Mouse (Mus musculus): ENCODE results near the gene Zfp575.

The Zfp575 gene

DNA sequence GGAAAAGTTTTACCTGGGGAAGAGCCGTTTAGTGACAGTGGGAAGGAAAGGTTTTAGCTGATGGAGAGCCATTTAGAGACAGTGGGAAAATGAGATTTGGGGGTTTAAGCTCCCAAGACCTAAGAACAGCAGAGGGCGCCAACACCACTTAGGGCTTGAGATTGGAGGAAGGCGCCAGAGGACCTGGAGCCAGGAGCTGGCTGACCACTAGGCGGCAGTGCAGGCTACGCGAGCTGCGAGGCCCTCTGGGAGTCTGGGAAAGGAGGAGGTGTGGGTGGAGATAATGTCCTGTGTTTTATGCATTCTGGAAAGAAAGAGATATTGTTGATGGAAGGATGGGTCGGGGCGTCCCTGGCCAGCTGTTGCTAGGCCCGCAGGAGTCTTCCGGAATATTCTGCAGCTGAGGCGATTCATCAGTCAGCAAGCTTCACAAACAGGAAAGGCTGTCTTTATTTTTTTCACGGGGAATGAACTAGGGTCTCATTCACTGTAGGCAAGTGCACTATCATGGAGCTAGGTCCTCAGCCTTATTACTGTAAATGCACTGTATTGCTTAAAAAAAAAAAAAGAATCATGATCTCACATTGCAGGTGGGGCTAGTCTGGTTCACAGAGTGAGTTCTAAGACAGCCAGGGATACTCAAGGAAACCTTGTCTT lies 13.6 kb upstream of the Zfp575 start:
- DNase-seq (ENCODE audit: low spot score) = peak; percentile 93

DNA sequence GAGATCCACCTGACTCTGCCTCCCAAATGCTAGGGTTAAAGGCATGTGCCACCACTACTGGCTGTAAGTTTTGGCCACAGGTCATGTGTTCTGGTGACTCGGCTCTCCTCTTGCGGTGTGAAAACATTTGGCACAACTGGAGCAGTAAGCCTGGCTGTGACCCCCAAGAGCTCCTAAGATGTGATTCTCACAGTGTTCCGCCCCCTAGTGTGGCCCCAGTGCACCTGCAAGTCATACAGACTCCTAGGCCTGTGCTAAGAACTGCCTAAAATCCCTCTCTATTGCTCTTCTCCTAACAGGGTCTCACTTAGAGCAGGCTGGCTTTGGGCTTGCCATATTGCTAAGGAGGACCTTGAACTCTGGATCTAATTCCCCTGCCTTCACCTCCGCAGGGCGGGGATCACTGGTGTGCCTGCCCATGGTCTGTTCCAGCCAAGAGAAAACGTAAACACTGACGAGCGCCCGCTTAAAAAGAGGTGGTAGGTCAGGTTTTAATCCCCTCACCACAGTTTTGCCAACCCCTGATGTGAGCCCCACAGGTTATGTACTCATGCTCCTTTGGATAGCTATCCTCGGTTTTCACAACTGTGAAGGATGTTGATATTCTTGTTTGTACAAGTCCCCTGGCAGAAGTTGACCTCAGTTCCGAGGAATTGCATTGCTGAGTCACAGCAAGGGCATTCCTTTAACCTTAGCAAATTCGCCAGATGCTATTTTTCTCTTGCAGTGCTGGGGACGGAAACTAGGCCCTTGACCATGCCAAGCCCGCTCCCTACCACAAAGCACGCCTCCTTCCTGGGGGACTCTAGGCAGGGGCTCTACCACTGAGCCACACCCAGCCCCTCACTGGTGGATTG lies 12.0 kb upstream of the Zfp575 start:
- no peak for DNase-seq (ENCODE audit: low spot score)

DNA sequence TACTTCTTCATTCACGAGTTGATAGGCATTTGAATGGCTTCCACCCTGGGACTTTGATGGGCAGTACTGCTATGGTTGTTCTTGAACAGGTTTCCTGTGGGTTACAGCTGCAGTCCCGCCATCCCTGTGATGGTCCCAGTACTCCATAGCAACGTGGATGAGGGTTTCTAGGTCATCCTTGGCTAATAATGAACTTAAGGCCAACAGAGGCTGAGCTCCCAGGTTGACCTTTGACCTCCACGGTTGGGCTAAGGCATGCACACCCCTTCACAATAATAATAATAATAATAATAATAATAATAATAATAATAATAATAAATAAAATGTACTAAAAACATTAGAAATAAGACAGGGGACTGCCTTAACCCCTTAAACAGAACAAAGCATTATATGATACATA lies 10.7 kb upstream of the Zfp575 start:
- no peak for DNase-seq (ENCODE audit: low spot score)

DNA sequence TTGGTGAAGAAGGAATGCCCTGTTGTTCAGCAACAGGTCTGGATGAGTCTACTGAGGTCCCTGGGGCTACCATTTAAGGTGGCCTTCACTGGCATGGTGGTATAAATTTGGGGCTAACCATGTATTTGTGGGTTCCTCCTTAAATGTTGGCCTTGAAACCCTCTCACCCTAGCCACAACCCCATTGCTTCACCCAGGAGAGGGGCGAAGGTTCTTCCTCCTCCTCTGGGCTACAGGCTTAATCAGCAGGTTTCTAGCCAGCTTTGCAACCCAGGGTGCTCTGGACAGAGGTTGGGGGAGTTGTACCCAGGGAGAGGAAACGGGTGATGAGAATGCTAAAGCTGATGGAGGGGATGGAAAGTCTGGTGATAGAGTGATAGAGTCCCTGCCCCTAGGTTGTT lies 8.0 kb upstream of the Zfp575 start:
- DNase-seq (ENCODE audit: low spot score) = no peak

DNA sequence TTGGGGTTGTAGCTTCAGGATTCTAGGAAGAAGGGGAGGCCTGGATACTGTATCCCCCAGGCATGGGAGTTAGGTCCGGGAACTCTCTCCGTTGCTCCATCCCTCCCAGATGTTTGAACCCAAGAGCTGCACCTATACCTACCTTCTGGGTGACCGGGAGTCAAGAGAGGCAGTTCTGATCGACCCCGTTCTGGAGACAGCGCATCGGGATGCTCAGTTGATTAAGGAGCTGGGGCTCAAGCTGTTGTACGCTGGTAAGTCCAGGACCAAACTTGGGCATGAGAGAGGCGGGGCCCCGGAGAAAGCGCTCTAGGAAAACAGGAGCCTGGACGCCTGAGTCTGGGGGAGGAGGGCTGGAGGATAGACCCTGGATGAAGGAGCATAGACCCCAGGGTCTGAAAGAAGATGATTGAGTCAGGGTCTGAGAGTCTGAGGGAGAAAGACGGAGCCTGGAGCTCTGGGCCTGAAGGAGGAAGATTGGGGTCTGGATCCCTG lies 6.9 kb upstream of the Zfp575 start:
- no peak for DNase-seq (ENCODE audit: low spot score)

DNA sequence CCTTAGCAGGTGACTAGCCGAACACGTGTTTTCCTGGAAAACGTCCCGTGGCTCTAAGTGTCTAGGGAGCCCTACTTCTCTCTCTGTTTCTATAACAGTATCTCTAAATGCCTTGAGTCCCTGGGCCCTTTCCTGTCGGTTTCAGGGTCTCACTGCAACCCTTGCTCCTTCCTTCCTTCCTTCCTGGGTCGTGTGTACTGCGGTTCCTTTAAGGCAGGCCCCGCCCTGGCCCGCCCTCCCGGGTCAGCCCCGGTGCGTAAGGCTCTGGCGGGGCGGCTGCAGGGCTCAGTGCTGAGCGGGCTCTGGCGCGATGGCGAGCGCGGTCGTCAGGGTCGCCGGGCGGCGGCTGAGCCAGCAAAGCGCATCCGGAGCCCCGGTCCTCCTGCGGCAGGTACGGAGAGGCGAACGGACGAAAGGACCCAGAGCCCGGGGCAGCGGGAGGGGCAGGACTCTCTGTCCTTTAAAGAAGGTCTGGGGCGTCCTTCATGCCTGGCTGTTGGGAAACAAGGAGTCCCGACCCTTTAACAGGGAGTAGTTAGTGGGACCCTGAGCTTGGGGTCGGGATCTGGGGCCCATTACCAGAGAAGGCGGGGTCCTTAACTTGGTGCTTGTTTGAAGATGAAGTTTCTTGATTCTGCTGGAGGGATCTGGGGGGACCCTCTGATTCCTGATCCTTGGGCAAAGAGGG lies 6.3 kb upstream of the Zfp575 start:
- DNase-seq (ENCODE audit: low spot score) = peak; percentile 46

DNA sequence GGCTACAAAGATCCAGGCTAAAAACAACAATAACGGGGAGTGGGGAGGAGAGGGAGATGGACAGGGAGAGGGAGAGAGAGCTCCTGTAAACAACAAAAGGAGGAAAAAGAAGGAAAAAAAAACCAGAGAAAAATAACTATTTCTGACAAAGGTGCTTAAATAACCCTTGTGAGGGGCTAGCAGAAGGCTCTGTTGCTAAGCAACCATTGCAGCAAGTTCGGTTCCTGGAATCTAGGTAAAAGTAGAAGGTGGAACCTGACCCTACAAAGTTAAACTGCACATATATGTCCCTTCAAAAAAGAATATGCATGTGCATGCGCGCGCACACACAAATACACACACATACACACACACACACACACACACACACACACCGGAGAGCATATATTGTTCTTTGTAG lies 5.3 kb upstream of the Zfp575 start:
- no peak for DNase-seq (ENCODE audit: low spot score)

DNA sequence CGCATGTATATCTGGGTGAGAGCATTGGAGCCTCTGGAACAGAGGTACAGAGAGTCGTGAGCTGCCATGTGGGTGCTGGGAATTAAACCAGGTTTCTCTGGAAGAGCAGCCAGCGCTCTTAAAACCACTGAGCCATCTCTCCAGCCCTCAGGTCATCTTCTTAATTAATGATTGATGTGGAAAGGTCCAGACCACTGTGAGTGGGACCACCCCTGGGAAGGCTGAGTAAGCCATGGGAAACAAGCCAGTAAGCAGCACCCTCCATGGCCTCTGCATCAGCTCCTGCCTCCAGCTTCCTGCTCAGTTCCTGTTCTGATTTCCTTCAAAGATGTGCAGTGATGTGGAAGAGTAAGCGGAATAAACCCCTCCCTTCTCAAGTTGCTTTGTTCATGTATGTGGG lies 4.7 kb upstream of the Zfp575 start:
- no peak for DNase-seq (ENCODE audit: low spot score)

DNA sequence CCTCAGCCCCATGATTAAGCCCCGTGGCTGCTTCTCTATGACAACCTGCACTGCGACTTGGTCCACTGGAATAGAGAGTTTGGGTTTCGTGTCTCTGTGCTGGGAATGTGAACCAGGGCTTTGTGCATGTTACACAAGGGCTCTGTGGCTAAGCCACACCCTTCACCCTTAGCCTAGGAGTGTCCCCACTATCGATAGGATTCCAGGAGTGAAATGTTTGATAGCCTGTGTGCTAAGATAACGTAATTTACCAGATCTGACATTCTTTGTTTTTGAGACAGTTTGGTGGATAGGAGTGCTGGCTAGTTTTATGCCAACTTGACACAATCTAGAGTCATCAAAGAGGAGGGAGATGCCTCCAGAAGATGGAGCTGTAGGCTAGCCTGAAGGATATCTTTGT lies 4.3 kb upstream of the Zfp575 start:
- no peak for DNase-seq (ENCODE audit: low spot score)

DNA sequence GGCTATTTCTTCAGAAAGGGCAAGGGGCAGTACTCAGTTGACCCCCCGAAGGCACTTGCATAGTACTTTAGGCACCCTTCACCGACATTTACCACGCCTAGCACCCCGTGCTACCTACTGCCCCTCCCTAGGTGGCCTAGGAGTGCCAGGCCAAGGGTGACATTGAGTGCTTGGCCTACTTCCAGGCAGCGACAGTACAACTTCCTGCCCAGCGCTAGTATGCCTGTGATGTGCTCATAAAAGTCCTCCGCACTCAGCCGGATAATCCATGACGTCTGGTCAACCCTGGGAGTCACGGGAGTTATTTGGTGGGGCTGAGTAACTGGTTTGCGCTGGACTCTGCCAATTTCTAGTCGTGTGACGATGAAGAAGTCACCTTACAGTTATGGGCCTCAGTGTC lies 895 bp upstream of the Zfp575 start:
- DNase-seq (ENCODE audit: low spot score) = no peak

DNA sequence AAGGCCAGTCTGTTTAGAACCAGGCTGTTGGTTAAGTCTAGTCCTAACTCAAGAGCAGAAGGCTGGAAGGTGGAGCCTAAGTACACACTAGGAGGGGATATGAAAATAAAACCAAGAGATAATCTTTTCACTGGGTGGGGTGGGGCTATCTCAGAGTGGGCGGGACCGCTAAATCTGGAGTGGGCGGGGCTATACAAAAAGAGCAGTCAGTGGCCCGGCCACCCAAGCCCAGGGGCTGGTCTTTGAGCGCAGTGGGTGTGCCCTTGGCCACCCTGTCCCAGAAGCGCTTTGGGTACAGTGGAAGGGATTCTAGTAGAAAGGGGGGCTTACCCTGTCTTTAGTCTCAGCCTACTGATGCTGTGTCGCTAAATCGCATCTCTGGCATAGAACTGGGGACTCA lies 613 bp downstream of the Zfp575 start:
- DNase-seq (ENCODE audit: low spot score) = no peak

DNA sequence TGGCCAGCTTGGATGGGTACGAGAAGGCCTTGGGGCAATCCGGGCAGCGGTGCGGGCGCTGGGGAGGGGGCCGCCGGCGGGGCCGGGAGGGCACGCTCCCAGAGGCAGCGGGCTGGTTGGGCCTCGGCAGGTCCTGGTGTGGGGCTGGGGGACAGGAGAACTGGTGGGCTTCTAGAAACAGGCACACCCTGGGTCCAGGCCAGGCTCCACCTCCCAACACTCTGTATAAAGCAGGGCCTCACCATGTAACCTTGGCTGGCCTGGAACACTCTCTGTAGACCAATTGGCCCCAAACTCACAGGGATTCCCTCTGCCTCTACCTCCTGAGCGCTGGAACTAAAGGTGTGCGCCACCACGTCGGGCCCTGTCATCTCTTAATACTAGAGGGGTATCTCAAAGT lies 1.4 kb downstream of the Zfp575 start:
- no peak for DNase-seq (ENCODE audit: low spot score)

DNA sequence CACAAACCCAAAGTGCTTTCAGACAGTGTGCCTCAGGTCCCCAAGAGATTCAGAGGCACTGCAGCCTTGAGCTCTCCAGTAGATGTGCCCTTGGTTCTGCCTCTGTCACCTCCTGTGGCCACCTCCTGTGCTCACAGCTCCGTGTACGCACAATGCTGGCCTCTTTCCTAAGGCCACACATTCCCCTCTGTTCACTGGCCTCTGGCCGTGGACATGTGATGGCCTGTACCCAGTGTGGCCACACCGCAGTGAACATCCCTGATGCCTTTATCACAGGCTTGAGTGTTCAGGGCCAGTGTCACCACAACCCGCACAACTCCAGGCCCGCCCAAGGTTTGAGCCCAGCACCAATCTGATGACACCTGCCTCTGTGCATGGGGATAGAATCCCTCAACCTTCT lies 2.6 kb downstream of the Zfp575 start:
- no peak for DNase-seq (ENCODE audit: low spot score)

DNA sequence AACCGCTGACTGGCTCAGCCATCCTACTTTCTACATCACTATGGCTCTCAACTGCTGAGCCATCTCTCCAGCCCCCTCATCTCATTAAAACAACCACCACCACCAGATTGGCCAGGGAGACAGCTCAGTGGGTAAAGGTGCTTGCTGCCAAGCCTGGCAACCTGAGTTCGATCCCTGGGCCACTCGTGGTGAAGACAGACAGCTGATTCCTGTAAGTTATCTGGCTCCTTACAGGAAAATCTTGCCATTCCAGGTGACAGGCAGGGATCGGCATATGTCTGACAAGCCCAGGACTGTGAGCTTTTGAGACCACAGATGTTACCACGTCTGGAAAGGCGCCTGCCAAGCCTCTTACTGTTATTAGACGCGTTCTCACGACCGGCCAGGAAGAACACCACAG lies 9.6 kb downstream of the Zfp575 start:
- no peak for DNase-seq (ENCODE audit: low spot score)

DNA sequence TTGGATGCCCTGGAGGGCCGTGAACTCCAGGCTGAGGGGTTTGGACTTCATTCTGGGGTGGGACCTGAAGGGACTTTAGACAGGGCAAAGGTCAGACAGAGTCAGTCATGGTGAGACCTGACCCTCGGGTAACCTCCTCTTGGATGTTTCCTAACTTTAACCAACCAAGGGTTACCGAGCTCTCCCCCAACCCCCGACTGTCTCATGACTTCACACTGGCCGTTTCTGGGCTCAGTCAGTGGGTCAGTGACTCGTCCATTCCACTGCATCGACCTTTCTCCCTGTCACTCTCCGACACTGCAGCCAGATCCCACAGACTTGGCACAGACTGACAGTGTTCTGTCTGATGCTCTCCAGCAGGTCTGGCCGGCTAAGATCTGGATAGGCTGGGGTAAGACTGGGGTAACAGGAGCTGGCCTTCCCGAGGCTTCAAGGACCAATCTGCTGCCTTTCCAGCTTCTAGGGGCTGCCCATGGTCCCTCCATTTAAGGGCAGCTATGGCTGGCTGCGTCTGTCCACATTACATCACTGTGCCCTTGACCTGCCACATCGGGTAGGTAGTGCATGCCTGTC lies 13.1 kb downstream of the Zfp575 start:
- no peak for DNase-seq (ENCODE audit: low spot score)

DNA sequence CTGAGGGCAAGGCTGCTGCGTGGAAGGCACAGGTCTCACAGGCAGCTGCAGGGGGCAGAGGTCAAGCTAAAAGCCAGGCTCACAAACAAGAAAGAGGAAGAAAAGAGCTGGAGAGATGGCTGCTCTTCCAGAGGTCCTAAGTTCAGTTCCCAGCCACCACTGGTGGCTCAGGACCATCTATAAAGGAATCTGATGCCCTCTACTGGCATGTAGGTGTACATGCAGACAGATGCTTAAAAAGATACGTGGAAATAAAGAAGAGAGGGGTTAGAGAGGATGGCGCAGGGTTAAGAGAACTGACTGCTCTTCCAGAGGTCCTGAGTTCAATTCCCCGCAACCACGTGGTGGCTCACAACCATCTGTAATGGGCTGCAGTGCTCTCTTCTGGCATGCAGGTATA lies 15.0 kb downstream of the Zfp575 start:
- DNase-seq (ENCODE audit: low spot score) = no peak

DNA sequence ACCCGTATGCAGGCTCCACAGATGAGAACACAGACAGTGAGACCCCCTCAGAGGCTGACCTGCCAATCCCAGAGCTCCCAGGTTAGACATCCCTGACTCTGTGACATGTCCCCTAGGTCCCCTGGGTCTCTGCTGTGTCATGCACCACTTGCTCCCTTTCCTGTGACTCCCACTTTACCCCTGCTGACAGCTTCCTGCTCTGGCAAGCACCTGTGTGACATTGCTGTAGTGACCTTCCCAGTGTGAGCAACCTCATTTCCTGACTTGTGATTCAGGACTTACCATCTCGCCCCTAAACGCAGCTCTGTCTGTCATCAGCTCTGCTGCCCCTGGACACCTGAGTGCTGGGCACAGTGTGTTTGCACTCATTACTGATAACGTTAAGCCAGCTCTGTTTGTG lies 16.4 kb downstream of the Zfp575 start:
- DNase-seq (ENCODE audit: low spot score) = no peak

DNA sequence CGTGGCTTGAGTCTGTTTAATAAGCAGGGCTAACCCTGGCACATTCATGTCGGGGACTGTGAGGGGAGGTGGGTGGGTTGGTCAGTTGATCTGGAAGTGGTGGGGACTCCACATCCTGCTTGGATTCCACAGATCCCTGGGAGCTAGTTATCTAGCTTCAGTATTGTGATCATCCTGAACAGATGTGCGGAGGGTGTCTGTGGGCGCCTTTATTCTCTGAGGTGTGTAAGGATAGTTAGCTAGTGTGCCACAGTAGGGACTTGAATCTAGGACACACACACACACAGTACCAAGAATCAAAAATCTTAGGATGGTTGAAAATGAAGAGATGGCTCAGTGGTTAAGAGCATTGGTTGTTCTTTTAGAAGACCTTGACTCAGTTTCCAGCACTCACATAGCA lies 18.9 kb downstream of the Zfp575 start:
- DNase-seq (ENCODE audit: low spot score) = no peak

DNA sequence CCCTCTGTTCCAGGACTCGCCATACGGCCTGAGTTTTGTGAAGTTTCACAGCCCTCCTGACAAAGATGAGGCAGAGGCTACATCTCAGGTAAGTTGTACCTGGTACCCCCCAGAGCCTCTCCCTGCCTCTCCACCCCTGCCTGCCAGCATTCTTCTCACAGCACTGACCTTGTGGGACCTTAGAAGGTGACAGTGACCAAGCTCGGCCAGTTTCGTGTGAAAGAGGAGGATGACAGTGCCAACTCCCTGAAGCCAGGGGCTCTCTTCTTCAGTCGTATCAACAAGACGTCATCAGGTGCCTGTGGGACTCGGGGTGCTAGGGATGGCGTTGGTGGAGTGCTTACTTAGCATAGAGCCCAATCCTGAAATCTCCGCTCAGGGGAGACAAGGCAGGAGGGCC lies 21.2 kb downstream of the Zfp575 start:
- DNase-seq (ENCODE audit: low spot score) = no peak

DNA sequence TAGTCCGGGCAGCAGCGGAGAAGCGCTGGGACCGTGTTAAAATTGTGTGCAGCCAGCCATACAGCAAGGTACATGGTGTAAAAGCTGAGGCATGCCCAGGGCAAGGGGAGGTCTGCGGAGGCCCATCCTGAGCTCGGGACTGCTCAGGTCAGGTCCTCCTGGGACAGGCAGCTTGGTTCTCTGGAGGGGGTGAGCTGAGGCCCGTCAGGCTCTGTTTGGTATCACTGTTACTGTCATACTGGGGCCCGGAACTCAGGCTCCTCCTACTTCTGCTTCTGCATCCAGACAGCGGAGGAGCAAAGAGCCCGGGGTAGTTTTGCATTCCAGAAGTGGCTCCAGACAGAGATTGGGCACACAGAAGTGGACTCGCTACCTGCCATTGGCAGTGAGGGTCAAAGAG lies 21.8 kb downstream of the Zfp575 start:
- DNase-seq (ENCODE audit: low spot score) = no peak

DNA sequence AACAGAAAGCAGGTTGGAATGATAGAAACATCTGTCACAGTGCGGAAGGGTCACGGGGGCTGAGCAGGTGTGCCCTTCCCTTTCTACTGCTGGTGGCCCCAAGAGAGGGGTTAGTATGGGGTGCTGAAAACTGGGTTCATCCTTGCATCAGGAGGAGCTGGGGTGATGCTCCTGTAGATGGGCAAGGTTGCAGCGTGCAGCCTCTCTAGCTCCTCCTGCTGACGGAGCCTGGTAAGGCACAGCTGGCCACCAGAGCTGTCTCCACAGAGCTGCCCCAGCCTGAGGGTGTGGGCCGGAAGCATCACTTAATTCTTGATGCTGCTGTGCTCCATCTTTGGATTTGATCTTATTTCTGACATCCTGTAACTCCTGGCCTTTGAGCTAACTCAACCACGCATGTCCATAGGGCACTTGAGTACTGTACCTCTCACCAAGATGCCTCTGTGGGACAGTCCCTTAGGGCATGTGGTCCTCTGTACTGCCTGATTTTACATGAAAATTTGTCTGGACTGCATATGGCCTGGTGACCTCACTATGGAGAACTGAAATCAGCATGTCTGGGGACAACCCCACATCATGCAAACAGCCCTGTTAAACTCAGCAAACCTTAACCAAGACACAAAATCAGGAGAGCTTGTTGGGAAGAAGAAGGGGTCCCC lies 22.7 kb downstream of the Zfp575 start:
- no peak for DNase-seq (ENCODE audit: low spot score)

DNA sequence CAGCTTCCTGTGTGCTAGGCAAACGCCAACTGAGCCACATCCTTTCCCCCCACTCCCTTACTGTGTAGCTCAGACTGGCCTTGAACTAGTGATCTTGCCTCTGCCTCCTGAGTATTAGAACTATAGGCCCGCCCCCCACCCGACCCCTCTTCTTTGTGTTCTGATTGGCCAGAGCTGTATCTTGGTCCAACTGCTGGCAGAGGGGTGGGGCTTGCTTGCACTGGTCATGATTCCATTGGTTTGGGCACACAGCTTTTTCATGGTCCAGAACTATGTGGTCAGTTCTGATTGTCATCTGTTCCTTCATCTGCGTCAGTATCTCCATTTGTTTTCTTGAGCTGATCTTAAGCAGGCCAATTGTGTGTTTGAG lies 23.6 kb downstream of the Zfp575 start:
- no peak for DNase-seq (ENCODE audit: low spot score)
